17 mouse cellular contexts compared by ENCODE assay signal in genomic region chr4:59257866-59258265, GRCm38 (mm10).
"Had no signal": no experiment of that assay in that cellular context is flagged by ENCODE, and none has a peak within 500 bp of the region (broad histone marks: within the 10 kb centered on the region; RNA-seq: fewer than 3 reads in every experiment).

No protein-coding gene starts in this region.

- DNase-seq: lung, adult 18-20 months; lung, embryonic 14.5 days; lung, postnatal 14 days; lung, postnatal 36 days; right cerebral cortex, postnatal 14 days; thymus, adult 2 months; thymus, postnatal 25 days; thymus, postnatal 4 days had no signal

- ATAC-seq: liver, embryonic 12.5 days had no signal

- H3K36me3 ChIP-seq: liver, embryonic 12.5 days; midbrain, embryonic 12.5 days; neural tube, embryonic 12.5 days; stomach, embryonic 15.5 days had no signal

- H3K4me2 ChIP-seq: liver, embryonic 12.5 days; lung, embryonic 14.5 days; midbrain, embryonic 12.5 days; neural tube, embryonic 12.5 days; stomach, embryonic 15.5 days had no signal

- H3K27me3 ChIP-seq: liver, embryonic 12.5 days; megakaryocyte, embryonic 14.5 days; neural tube, embryonic 12.5 days; stomach, embryonic 15.5 days had no signal

- H3K9ac ChIP-seq: liver, embryonic 12.5 days; liver, embryonic 14.5 days; lung, embryonic 14.5 days; midbrain, embryonic 12.5 days; neural tube, embryonic 12.5 days; stomach, embryonic 15.5 days had no signal

- H3K9me3 ChIP-seq: liver, embryonic 12.5 days; megakaryocyte, embryonic 14.5 days; midbrain, embryonic 12.5 days; neural tube, embryonic 12.5 days; stomach, embryonic 15.5 days had no signal

- H3K4me3 ChIP-seq: liver, embryonic 12.5 days; megakaryocyte, embryonic 14.5 days; midbrain, embryonic 12.5 days; myocyte; neural tube, embryonic 12.5 days; stomach, embryonic 15.5 days had no signal

- H3K27ac ChIP-seq: liver, embryonic 12.5 days; liver, embryonic 14.5 days; macrophage; midbrain, embryonic 12.5 days; neural tube, embryonic 12.5 days; stomach, embryonic 15.5 days; stomach, postnatal 0 days had no signal

- H3K4me1 ChIP-seq: midbrain, embryonic 12.5 days; neural tube, embryonic 12.5 days; stomach, embryonic 15.5 days had no signal
